Mouse (Mus musculus) hindbrain, embryonic 12.5 days (tissue): ENCODE data around the gene Ifi47. TPM values are rescaled to one million over a fixed set of nuclear protein-coding genes. Genes with fewer than 3 reads are reported as not detected.

Experiments used
- ATAC-seq: fragments of 200-750 bp; cut with Nextera tagmentation; 2 replicates; pipeline ENCODE4 v1.8.0; 2017; ENCODE audit warnings: moderate TSS enrichment; ENCODE audit not compliant: low FRiP score
- H3K27ac ChIP-seq: fragments of 300-500 bp; sonication (generic); 2 replicates; pipeline ENCODE4 v1.5.1; 2016; ENCODE audit warnings: mild to moderate bottlenecking
- H3K27me3 ChIP-seq: fragments of 300-500 bp; sonication (generic); 2 replicates; pipeline ENCODE4 v1.6.1; 2016; ENCODE audit warnings: mild to moderate bottlenecking
- H3K36me3 ChIP-seq: fragments of 300-500 bp; sonication (generic); 2 replicates; pipeline ENCODE4 v1.6.1; 2016; ENCODE audit warnings: mild to moderate bottlenecking
- H3K4me1 ChIP-seq: fragments of 300-500 bp; sonication (generic); 2 replicates; pipeline ENCODE4 v1.6.1; 2016
- H3K4me2 ChIP-seq: fragments of 300-500 bp; sonication (generic); replicated peaks from 2 replicates; pipeline ENCODE4 v1.6.1; 2016; ENCODE audit warnings: mild to moderate bottlenecking
- H3K4me3 ChIP-seq: fragments of 300-500 bp; sonication (generic); 2 replicates; pipeline ENCODE4 v1.5.1; 2016; ENCODE audit warnings: mild to moderate bottlenecking
- H3K9ac ChIP-seq: fragments of 300-500 bp; sonication (generic); 2 replicates; pipeline ENCODE4 v1.6.1; 2016; ENCODE audit warnings: mild to moderate bottlenecking, moderate library complexity
- H3K9me3 ChIP-seq: fragments of 300-500 bp; sonication (generic); replicated peaks from 2 replicates; pipeline ENCODE4 v1.6.1; 2016; ENCODE audit warnings: mild to moderate bottlenecking
- WGBS: fragments of 180-500 bp; shearing (Covaris S2); methylation state at CpG from one replicate; pipeline ENCODE4 v1.1.7; 2016; 5-methylcytosine and 5-hydroxymethylcytosine counted together
- polyA plus RNA-seq: library from polyadenylated mRNA; unstranded; fragments of >200 nt; fragmentation: Nextera tagmentation; extraction: Ambion mirVana; gene quantifications from 2 replicates; pipeline ENCODE4 v1.2.1, GENCODE M21; 2016

Ifi47 gene
- polyA plus RNA-seq, 1 experiment from 2014 or later: 0.46 TPM

DNA sequence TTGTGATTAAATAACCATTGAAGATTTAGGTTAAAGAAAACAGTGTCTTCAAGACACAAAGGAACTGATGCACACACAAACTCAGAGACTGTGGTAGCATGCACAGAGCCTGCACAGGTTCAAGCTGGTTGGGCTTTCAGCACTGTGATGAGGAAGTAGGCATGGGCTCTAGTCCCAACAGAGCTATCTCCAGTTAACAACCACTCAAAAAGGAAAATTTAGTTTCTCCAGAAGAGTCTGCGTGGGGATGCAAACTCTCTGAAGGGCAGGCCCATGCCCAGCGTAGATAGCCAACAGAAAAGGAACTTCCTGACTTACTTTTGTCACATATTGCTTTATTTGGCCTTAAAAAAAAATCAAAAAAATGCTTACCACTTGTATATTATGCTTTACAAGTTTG lies 16.4 kb downstream of the Ifi47 start:
- no peaks in the 10 kb centered on the region for H3K9me3 ChIP-seq
- H3K4me3 ChIP-seq: no peak overlapping the region
- no peaks in the 10 kb centered on the region for H3K27me3 ChIP-seq
- no peak overlapping the region for H3K4me2 ChIP-seq
- no peaks in the 10 kb centered on the region for H3K36me3 ChIP-seq
- 87% methylated on average over 2 of the region's 2 CpGs for WGBS
- ATAC-seq: no peak
- H3K9ac ChIP-seq: no peak overlapping the region
- no peak overlapping the region for H3K27ac ChIP-seq
- H3K4me1 ChIP-seq: peaks cover 4% of the 10 kb centered on the region

DNA sequence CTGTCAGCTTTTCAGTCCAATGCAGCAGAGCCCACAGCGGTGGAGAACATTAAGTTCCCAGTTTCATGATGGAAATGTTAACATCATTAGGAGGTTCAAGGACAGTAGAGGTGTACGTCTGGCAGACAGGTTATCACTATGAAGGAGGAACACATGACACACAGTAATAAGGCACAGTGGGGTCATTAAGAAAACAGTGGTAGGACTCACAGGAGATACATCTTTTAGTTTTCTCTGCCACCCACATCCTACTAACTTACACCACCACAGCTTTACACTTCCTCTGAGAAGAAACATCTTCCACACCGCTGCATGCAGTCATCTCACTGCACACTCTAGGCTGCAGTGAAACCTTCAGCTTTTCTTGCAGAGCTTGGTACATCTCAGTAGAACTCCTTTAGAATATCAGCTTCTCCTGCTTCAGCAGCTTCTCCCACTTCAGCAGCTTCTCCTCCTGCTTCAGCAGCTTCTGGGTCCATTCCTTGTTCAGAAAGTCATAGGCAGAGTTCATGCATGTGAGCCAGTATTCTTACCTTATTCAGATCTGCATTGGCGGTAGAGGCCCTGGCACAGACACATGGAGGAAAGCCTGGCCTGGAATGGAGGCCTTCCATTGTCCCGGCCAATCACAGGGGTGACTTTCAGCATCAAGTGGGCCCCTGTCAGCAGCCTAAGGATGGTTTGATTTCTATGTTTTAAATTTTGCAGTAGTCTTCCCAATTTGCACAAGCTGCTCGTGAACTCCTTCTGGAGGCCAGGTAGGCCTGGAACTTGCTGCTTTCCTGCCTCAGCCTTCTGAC lies 17.7 kb downstream of the Ifi47 start:
- H3K4me3 ChIP-seq: no peak overlapping the region
- H3K36me3 ChIP-seq: no peaks in the 10 kb centered on the region
- no peak overlapping the region for H3K4me2 ChIP-seq
- H3K27me3 ChIP-seq: no peaks in the 10 kb centered on the region
- no peak overlapping the region for H3K9ac ChIP-seq
- H3K9me3 ChIP-seq: no peaks in the 10 kb centered on the region
- ATAC-seq: no peak
- H3K4me1 ChIP-seq: no peaks in the 10 kb centered on the region
- no peak overlapping the region for H3K27ac ChIP-seq
- WGBS: 91% methylated on average over 6 of the region's 6 CpGs

DNA sequence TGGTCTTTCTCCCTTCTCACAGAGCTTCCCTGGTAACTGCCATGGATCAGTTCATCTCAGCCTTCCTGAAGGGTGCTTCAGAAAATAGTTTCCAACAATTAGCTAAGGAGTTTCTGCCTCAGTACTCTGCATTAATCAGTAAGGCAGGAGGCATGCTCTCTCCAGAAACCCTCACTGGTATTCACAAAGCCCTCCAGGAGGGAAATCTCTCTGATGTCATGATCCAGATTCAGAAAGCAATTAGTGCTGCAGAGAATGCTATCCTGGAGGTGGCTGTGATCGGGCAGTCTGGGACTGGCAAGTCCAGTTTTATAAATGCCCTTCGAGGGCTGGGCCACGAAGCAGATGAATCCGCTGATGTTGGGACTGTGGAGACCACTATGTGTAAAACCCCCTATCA lies 19.0 kb downstream of the Ifi47 start:
- WGBS: 83% methylated on average over 4 of the region's 4 CpGs
- Histone ChIP-seq H3K4me1 (no peaks in the 10 kb centered on the region), H3K9ac (no peak overlapping the region), H3K27me3 (no peaks in the 10 kb centered on the region), H3K4me3 (no peak overlapping the region), H3K27ac (no peak overlapping the region), H3K4me2 (no peak overlapping the region), H3K9me3 (no peaks in the 10 kb centered on the region), H3K36me3 (no peaks in the 10 kb centered on the region)
- no peak for ATAC-seq

DNA sequence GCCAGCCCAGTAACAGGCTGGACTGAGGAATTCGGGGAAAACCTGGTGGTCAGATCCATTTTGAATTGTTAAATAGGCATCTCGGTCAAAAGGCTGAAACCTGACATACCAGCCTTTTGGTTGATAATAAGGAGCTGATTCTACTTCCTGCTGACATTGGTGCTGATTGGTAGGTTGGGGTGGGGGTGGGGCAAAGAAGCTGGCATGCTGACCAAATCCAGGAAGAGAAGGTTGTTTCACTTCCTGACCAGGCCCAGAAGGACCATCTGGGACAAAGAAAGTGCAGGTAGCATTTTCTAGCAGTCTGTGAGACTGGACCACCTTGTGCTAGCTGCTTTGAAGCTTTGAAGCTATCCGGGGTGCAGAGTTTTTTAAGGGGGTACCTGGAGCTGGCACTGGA lies 24.0 kb downstream of the Ifi47 start:
- Histone ChIP-seq H3K27me3 (no peaks in the 10 kb centered on the region; the same call in 1 of the 2 replicates), H3K9ac (no peak overlapping the region), H3K4me1 (no peaks in the 10 kb centered on the region), H3K36me3 (no peaks in the 10 kb centered on the region), H3K4me3 (no peak overlapping the region), H3K27ac (no peak overlapping the region), H3K4me2 (no peak overlapping the region), H3K9me3 (no peaks in the 10 kb centered on the region)
- WGBS: 81% methylated on average over 3 of the region's 3 CpGs
- ATAC-seq: no peak

DNA sequence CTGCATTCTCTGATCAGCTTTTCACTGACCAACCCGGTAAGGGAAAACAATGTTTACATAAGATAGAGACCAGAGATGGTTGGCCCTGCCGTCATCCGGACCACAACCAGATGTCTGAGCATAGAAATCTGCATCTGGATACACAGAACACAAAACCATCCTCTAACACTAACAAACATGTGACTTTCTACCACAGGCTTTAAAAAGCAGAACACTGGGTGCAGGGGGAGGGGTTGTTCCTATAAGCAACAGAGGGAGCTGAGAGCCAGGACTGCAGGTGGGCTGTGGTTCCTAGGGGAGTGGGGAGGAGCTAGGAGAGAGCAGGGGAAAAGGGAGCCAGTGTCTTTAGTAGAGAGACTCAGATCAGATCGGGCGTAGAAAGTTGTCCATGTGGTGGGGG lies 25.1 kb downstream of the Ifi47 start:
- Histone ChIP-seq H3K9ac (no peak overlapping the region), H3K36me3 (no peaks in the 10 kb centered on the region), H3K4me3 (no peak overlapping the region), H3K4me2 (no peak overlapping the region), H3K27me3 (no peaks in the 10 kb centered on the region; the same call in 1 of the 2 replicates), H3K27ac (no peak overlapping the region), H3K9me3 (no peaks in the 10 kb centered on the region), H3K4me1 (no peaks in the 10 kb centered on the region)
- WGBS: 52% methylated on average over 5 of the region's 5 CpGs
- no peak for ATAC-seq

DNA sequence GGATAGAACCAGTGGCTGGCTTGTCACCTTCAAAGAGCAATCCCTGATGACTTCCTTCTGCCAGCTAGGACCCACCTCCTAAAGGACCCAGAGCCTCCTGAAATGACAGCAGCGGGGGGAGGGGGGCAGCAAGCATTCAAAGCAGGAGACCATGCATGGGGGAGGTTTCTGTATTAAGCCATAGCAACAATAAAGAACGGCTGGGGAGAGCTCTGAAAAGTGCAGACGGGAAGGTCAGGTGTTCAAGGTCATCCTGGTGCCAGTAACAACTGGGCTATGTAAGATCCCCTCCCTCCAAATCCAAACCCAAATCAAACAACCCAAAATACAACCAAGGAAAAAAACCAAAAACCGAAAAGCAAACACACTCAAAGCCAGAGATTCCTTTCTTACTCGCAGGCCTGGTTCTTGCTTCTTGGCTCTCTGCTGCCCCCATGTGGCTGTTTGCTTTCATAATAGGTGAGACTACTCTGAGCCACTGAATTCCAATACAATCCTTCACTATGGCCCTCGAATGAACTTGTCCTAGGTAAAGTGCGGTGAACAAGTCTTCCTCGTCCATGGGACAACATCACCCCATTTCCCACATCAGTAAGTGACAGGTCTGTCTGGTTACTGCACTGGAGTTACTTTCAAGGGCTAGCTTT lies 26.8 kb downstream of the Ifi47 start:
- Histone ChIP-seq H3K4me2 (no peak overlapping the region), H3K36me3 (no peaks in the 10 kb centered on the region), H3K4me1 (no peaks in the 10 kb centered on the region), H3K27me3 (no peaks in the 10 kb centered on the region; the same call in 1 of the 2 replicates), H3K27ac (no peak overlapping the region), H3K4me3 (no peak overlapping the region), H3K9ac (no peak overlapping the region), H3K9me3 (no peaks in the 10 kb centered on the region)
- 22% methylated on average over 8 of the region's 8 CpGs for WGBS
- ATAC-seq: peak; percentile 66; the same call in 1 of the 2 replicates

DNA sequence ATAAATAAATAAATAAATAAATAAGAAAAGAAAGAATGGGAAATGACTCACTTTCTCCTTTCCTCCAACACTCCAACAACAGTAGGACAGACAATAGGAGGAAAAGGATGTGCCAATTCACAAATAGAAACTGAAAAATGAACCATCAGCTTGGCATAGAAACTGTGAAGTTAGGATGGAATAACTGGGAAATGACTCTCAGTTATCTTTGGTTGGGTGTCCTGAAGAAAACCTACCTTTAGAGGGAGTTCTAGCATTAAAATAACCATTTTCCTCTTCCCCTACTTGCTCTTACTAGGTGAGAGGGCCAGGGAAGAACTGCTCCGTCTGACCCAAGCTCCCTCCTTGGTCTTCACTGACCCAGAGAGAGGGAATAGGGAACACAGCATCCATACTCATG lies 29.4 kb downstream of the Ifi47 start:
- no peak overlapping the region for H3K4me2 ChIP-seq
- no peak overlapping the region for H3K9ac ChIP-seq
- no peak for ATAC-seq
- H3K27ac ChIP-seq: no peak overlapping the region
- no peak overlapping the region for H3K4me3 ChIP-seq
- no peaks in the 10 kb centered on the region for H3K9me3 ChIP-seq
- H3K36me3 ChIP-seq: no peaks in the 10 kb centered on the region
- H3K27me3 ChIP-seq: no peaks in the 10 kb centered on the region; the same call in 1 of the 2 replicates
- H3K4me1 ChIP-seq: no peaks in the 10 kb centered on the region
- 83% methylated on average over 1 of the region's 1 CpGs for WGBS

DNA sequence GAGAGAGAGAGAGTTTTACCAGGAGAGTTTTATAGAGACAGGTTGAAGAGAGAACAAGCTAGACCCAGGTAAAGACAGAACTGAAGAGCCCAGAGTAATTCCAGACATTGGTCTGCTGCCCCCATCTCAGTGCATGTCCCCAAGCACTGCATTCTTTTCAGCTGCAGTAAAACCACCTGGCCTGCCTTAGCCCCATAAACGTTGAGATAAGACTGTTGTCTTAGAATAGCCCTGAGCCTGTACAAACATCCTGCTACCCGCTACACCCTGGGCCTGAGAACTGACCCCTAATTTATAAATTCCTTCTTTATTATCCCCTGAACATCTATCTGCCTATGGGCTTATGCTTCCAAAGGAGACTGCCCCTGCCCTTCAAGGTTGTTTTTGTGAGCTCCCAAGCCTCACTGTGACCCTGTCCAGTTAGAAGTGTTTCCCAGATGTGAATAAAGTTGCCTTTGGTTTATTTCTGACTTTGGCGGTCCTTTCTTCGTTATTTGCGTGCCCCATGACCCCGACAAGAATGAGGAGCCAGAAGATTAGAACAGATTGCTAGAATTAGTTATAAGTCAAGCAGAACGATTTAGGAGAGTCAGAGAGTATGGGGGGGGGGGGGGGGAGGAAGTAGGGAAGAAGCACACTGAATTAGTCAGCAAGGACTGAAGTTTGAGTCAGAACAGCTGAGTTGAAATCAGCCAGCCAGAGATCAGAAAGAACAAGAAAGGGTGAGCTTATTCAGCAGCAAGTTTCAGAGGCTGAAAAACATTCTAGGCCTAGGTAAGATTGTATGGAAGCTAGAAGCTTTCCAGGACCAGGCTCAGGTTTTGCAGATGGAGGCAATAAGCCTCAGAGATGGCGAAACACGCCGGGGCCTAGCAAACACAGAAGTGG lies 31.5 kb downstream of the Ifi47 start:
- no peaks in the 10 kb centered on the region for H3K9me3 ChIP-seq
- ATAC-seq: no peak
- no peak overlapping the region for H3K4me3 ChIP-seq
- no peak overlapping the region for H3K27ac ChIP-seq
- H3K4me2 ChIP-seq: no peak overlapping the region
- H3K27me3 ChIP-seq: no peaks in the 10 kb centered on the region
- no peaks in the 10 kb centered on the region for H3K36me3 ChIP-seq
- no peak overlapping the region for H3K9ac ChIP-seq
- H3K4me1 ChIP-seq: no peaks in the 10 kb centered on the region
- WGBS: 75% methylated on average over 10 of the region's 10 CpGs

DNA sequence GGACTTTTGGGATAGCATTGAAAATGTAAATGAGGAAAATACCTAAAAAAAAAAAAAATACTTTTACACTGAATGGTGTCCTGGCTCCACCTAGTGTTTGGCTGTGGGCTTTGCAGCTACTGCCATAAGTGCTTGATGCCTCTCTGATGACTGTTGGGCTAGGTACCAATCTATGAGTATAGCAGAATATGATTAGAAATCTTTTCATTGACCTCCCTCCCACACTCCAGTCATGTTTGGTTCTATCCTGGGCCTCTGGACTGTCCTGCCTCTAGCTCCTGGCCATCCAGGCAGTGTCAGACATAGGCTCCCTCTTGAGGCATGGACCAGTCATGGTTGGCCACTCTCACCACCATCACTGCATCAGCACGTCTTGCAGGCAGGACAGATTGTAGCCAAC lies 32.4 kb downstream of the Ifi47 start:
- WGBS: 51% methylated on average over 1 of the region's 1 CpGs
- H3K4me3 ChIP-seq: no peak overlapping the region
- H3K9me3 ChIP-seq: no peaks in the 10 kb centered on the region
- H3K27ac ChIP-seq: no peak overlapping the region
- no peaks in the 10 kb centered on the region for H3K27me3 ChIP-seq
- ATAC-seq: no peak
- H3K9ac ChIP-seq: no peak overlapping the region
- no peaks in the 10 kb centered on the region for H3K4me1 ChIP-seq
- H3K4me2 ChIP-seq: no peak overlapping the region
- no peaks in the 10 kb centered on the region for H3K36me3 ChIP-seq

DNA sequence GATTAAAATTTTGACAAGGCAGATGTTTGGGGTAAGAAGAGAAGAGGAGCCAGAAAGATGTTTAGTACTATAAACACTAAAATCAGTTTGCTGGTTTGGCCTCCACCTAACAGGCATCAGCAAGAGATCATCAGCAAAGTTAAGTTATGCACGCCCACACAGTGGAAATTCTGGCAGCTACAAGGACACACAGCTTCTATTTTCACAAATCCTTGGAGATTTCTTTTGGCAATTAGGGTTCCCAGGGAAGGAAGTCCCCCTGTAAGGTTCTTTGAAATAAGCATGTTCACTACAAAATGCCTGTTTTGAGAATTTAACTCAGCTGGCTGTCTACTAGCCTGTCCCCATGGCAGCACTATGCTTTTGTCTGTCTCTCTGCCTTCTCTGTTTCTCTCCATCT lies 34.6 kb downstream of the Ifi47 start:
- Histone ChIP-seq H3K9ac (no peak overlapping the region), H3K4me2 (no peak overlapping the region), H3K27ac (no peak overlapping the region), H3K36me3 (no peaks in the 10 kb centered on the region), H3K4me3 (no peak overlapping the region), H3K9me3 (no peaks in the 10 kb centered on the region), H3K27me3 (no peaks in the 10 kb centered on the region), H3K4me1 (no peaks in the 10 kb centered on the region)
- ATAC-seq: no peak
- 83% methylated on average over 1 of the region's 1 CpGs for WGBS

DNA sequence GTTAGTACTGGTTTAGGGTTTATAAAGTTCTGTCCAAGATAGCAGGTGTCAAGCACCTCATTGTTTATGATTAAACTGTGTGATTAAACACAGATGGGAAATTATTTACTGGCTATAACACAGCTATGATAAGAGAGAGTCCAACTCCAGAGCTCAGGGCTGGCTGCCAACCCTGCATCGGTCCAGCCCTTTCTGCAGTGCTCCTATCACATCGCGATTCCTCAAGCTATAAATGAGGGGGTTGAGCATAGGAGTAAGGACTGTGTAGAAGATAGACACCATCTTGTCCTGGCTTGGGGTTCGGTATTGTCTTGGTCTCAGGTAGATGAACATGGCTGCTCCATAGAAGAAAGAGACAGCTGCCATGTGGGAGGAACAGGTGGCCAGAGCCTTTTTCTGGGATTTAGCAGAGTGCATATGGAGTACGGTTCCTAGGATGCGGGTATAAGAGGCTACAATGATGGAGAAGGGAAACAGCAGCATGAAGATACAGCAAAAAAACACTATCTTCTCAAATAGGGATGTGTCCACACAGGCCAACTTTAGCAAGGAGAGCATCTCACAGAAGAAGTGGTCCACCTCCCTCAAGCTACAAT lies 36.3 kb downstream of the Ifi47 start:
- ATAC-seq: no peak
- Histone ChIP-seq H3K27ac (no peak overlapping the region), H3K4me1 (no peaks in the 10 kb centered on the region), H3K9me3 (no peaks in the 10 kb centered on the region), H3K27me3 (no peaks in the 10 kb centered on the region), H3K36me3 (no peaks in the 10 kb centered on the region), H3K9ac (no peak overlapping the region), H3K4me2 (no peak overlapping the region), H3K4me3 (no peak overlapping the region)
- WGBS: 93% methylated on average over 6 of the region's 6 CpGs

DNA sequence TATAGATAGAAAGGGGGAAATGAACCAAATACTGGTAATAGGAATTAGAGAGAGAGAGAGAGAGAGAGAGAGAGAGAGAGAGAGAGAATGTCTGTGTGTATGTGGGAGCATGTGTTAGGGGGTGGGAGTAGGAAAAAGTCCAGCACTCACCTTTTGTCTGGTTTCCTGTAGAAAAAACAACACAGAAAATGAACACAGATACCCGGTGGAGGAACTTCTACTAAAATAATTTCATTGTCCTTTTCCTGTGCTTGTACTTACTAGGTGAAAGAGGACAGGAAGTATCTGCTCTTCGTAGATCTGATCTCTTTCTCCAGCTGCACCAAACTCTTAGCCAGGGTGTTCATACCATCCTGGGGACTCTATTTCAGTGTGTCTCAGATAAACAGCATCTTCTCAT lies 37.8 kb downstream of the Ifi47 start:
- Histone ChIP-seq H3K36me3 (no peaks in the 10 kb centered on the region), H3K4me1 (no peaks in the 10 kb centered on the region), H3K27me3 (no peaks in the 10 kb centered on the region), H3K4me3 (no peak overlapping the region), H3K9me3 (no peaks in the 10 kb centered on the region), H3K9ac (no peak overlapping the region), H3K27ac (no peak overlapping the region), H3K4me2 (no peak overlapping the region)
- 78% methylated on average over 2 of the region's 2 CpGs for WGBS
- no peak for ATAC-seq
